Mouse (Mus musculus): ENCODE measurements around the gene Gnpnat1. TPM values are rescaled to one million over a fixed set of nuclear protein-coding genes. Genes with fewer than 3 reads are reported as not detected.

The Gnpnat1 gene
- total and polyA plus RNA-seq, 2 experiments, result 23.5 to 115 TPM

DNA sequence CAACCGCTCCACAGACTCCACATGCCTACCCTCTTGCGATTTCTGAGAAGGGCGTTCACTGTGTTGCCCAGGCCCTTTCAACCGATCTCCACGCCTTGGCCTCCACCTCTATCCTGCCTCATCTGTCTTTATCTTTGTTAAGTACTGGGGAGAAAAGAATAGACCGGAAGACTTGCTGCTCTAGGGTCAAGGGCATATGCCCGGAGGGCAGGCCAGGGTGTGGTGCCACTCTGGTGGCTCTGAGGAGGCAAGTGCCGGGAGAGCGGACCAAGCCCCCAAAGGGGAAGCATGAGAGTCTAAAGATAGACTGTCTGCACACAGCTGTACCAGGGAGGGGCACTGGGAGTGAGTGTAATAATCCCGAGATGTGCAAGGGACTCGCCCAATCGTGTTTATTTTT is 40.7 kb upstream of the Gnpnat1 start:
- TF ChIP-seq POLR2A (IDR thresholded peaks at IDR 0.05; ENCODE audit: extremely low read depth, insufficient read depth, low read length), result no peak
- no peak for TF ChIP-seq CTCF (IDR thresholded peaks at IDR 0.05; ENCODE audit: low read depth, low read length)
- Histone ChIP-seq H3K79me2 (ENCODE audit: control insufficient read depth, insufficient read depth, low read length) (no peaks in the 10 kb centered on the region), H3K9ac (ENCODE audit: low read depth, low read length) (no peak overlapping the region), H3K27ac (replicated peaks; ENCODE audit: insufficient read depth, low read depth, low read length) (no peak overlapping the region), H3K36me3 (ENCODE audit: control insufficient read depth, insufficient read depth, low read length) (no peaks in the 10 kb centered on the region), H3K4me3 (ENCODE audit: insufficient read depth, low read depth, low read length) (no peak overlapping the region), H3K4me1 (ENCODE audit: control insufficient read depth, insufficient read depth, low read length) (no peaks in the 10 kb centered on the region; the same call in 1 of the 2 replicates), H3K27me3 (ENCODE audit: control insufficient read depth, insufficient read depth, low read length) (no peaks in the 10 kb centered on the region)
- 76% methylated on average over 12 of the region's 12 CpGs for WGBS
- DNase-seq (ENCODE audit: extremely low read depth, low read depth, low spot score), result no peak

GRCm38 (mm10) chr14:45444870-45445269 is 40.2 kb upstream of the Gnpnat1 start:
- no peak overlapping the region for H3K4me3 ChIP-seq (ENCODE audit: insufficient read depth, low read depth, low read length)
- 83% methylated on average over 7 of the region's 7 CpGs for WGBS
- H3K79me2 ChIP-seq (ENCODE audit: control insufficient read depth, insufficient read depth, low read length), result no peaks in the 10 kb centered on the region
- H3K9ac ChIP-seq (ENCODE audit: low read depth, low read length), result no peak overlapping the region
- no peaks in the 10 kb centered on the region for H3K36me3 ChIP-seq (ENCODE audit: control insufficient read depth, insufficient read depth, low read length)
- no peak overlapping the region for H3K27ac ChIP-seq (replicated peaks; ENCODE audit: insufficient read depth, low read depth, low read length)
- no peak for DNase-seq (ENCODE audit: extremely low read depth, low read depth, low spot score)
- TF ChIP-seq POLR2A (IDR thresholded peaks at IDR 0.05; ENCODE audit: extremely low read depth, insufficient read depth, low read length) (no peak), CTCF (IDR thresholded peaks at IDR 0.05; ENCODE audit: low read depth, low read length) (no peak)
- no peaks in the 10 kb centered on the region for H3K27me3 ChIP-seq (ENCODE audit: control insufficient read depth, insufficient read depth, low read length)
- no peaks in the 10 kb centered on the region; the same call in 1 of the 2 replicates for H3K4me1 ChIP-seq (ENCODE audit: control insufficient read depth, insufficient read depth, low read length)

GRCm38 (mm10) chr14:45442781-45443560 is 38.3 kb upstream of the Gnpnat1 start:
- no peaks in the 10 kb centered on the region; the same call in 1 of the 2 replicates for H3K4me1 ChIP-seq (ENCODE audit: control insufficient read depth, insufficient read depth, low read length)
- H3K27me3 ChIP-seq (ENCODE audit: control insufficient read depth, insufficient read depth, low read length), result no peaks in the 10 kb centered on the region
- DNase-seq (ENCODE audit: extremely low read depth, low read depth, low spot score), result no peak
- TF ChIP-seq CTCF (IDR thresholded peaks at IDR 0.05; ENCODE audit: low read depth, low read length), result no peak
- no peak for TF ChIP-seq POLR2A (IDR thresholded peaks at IDR 0.05; ENCODE audit: extremely low read depth, insufficient read depth, low read length)
- 63% methylated on average over 12 of the region's 12 CpGs for WGBS
- H3K9ac ChIP-seq (ENCODE audit: low read depth, low read length), result no peak overlapping the region
- H3K4me3 ChIP-seq (ENCODE audit: insufficient read depth, low read depth, low read length), result no peak overlapping the region
- H3K79me2 ChIP-seq (ENCODE audit: control insufficient read depth, insufficient read depth, low read length), result no peaks in the 10 kb centered on the region
- H3K36me3 ChIP-seq (ENCODE audit: control insufficient read depth, insufficient read depth, low read length), result no peaks in the 10 kb centered on the region
- H3K27ac ChIP-seq (replicated peaks; ENCODE audit: insufficient read depth, low read depth, low read length), result no peak overlapping the region

DNA sequence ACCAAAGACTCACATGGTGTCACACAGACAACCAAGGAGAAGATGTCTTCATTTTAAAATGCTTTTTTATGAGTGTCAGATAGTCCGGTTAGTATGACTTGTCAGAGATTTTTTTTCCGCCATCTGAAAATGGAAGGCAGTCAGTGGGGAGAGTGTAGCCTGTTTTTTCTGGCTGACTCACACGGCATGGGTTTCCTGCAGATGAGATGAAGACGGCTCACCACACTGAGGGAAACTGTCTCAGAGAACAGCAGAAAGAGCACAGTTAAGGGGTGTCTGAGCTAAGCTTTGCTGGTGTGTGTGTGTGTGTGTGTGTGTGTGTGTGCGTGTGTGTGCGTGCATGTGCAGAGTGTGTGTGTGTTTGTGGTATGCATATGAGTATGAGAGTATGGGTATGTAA is 36.6 kb upstream of the Gnpnat1 start:
- H3K79me2 ChIP-seq (ENCODE audit: control insufficient read depth, insufficient read depth, low read length), result no peaks in the 10 kb centered on the region
- no peak overlapping the region for H3K27ac ChIP-seq (replicated peaks; ENCODE audit: insufficient read depth, low read depth, low read length)
- no peaks in the 10 kb centered on the region for H3K36me3 ChIP-seq (ENCODE audit: control insufficient read depth, insufficient read depth, low read length)
- DNase-seq (ENCODE audit: extremely low read depth, low read depth, low spot score), result no peak
- WGBS, result 87% methylated on average over 6 of the region's 6 CpGs
- H3K27me3 ChIP-seq (ENCODE audit: control insufficient read depth, insufficient read depth, low read length), result no peaks in the 10 kb centered on the region
- no peak for TF ChIP-seq CTCF (IDR thresholded peaks at IDR 0.05; ENCODE audit: low read depth, low read length)
- TF ChIP-seq POLR2A (IDR thresholded peaks at IDR 0.05; ENCODE audit: extremely low read depth, insufficient read depth, low read length), result no peak
- no peak overlapping the region for H3K4me3 ChIP-seq (ENCODE audit: insufficient read depth, low read depth, low read length)
- no peak overlapping the region for H3K9ac ChIP-seq (ENCODE audit: low read depth, low read length)
- H3K4me1 ChIP-seq (ENCODE audit: control insufficient read depth, insufficient read depth, low read length), result no peaks in the 10 kb centered on the region

DNA sequence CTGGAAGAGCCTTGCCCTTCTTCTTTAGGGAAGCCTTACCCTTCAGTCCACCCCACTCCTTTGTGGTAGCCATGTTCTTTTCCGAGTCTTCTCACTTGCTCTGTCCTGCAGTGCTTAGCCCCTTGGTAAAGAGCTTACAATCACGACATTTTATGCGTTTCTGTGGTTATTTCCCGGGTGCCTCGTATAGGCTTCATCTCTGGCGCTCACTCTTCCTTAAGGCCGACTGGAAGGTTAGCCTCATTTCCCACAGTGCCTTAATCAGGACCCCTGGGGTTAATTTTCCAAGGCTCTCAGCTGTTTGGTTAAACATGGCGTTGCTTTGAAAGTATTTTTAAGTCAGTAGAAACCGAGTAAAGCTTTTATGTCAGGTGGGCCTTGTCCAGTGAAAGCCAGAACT is 34.7 kb upstream of the Gnpnat1 start:
- Histone ChIP-seq H3K4me1 (ENCODE audit: control insufficient read depth, insufficient read depth, low read length) (no peaks in the 10 kb centered on the region), H3K9ac (ENCODE audit: low read depth, low read length) (no peak overlapping the region)
- 89% methylated on average over 9 of the region's 9 CpGs for WGBS

DNA sequence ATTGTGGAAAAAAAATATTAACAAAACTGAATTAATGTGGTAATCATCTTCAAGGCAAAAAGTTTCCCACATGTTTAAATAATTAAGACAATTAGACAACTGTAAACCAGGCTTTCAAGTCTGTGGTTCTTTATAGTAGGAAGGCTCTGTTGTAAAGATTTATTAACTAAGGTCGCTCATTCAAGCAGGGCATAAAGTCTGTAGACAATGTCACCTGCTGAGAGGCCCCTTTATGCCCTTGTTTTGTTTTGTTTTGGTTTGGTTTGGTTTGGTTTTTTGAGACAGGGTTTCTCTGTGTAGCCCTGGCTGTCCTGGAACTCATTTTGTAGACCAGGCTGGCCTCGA is 34.2 kb upstream of the Gnpnat1 start:
- no peak for DNase-seq (ENCODE audit: extremely low read depth, low read depth, low spot score)
- H3K27ac ChIP-seq (replicated peaks; ENCODE audit: insufficient read depth, low read depth, low read length), result no peak overlapping the region
- 100% methylated on average over 2 of the region's 2 CpGs for WGBS
- no peaks in the 10 kb centered on the region for H3K79me2 ChIP-seq (ENCODE audit: control insufficient read depth, insufficient read depth, low read length)
- H3K27me3 ChIP-seq (ENCODE audit: control insufficient read depth, insufficient read depth, low read length), result no peaks in the 10 kb centered on the region
- H3K36me3 ChIP-seq (ENCODE audit: control insufficient read depth, insufficient read depth, low read length), result no peaks in the 10 kb centered on the region
- no peak overlapping the region for H3K9ac ChIP-seq (ENCODE audit: low read depth, low read length)
- H3K4me1 ChIP-seq (ENCODE audit: control insufficient read depth, insufficient read depth, low read length), result no peaks in the 10 kb centered on the region
- H3K4me3 ChIP-seq (ENCODE audit: insufficient read depth, low read depth, low read length), result no peak overlapping the region
- TF ChIP-seq POLR2A (IDR thresholded peaks at IDR 0.05; ENCODE audit: extremely low read depth, insufficient read depth, low read length) (no peak), CTCF (IDR thresholded peaks at IDR 0.05; ENCODE audit: low read depth, low read length) (no peak)

More for the DNA sequence above, 34.7 kb upstream of the Gnpnat1 start:
- DNase-seq (ENCODE audit: extremely low read depth, low read depth, low spot score), result no peak
- H3K27me3 ChIP-seq (ENCODE audit: control insufficient read depth, insufficient read depth, low read length), result no peaks in the 10 kb centered on the region
- TF ChIP-seq CTCF (IDR thresholded peaks at IDR 0.05; ENCODE audit: low read depth, low read length) (no peak), POLR2A (IDR thresholded peaks at IDR 0.05; ENCODE audit: extremely low read depth, insufficient read depth, low read length) (no peak)
- H3K27ac ChIP-seq (replicated peaks; ENCODE audit: insufficient read depth, low read depth, low read length), result no peak overlapping the region
- H3K79me2 ChIP-seq (ENCODE audit: control insufficient read depth, insufficient read depth, low read length), result no peaks in the 10 kb centered on the region
- H3K36me3 ChIP-seq (ENCODE audit: control insufficient read depth, insufficient read depth, low read length), result no peaks in the 10 kb centered on the region
- H3K4me3 ChIP-seq (ENCODE audit: insufficient read depth, low read depth, low read length), result no peak overlapping the region
